Mouse (Mus musculus) adrenal gland, adult 2 months (tissue): ENCODE measurements at regions not wholly inside any gene's neighbourhood (a gene's known extent, or its start where the extent isn't known, plus 50 kb on each side); places are given as distances from the start of the nearest gene placed in this dataset.
A peak's percentile ranks its signal among the peaks of the same experiment; 100 is the strongest.

Experiments used
- DNase-seq: peaks from one replicate; pipeline ENCODE4 v3.0.0; 2021

GRCm38 (mm10) chr17:51258316-51258715, 79.2 kb upstream of the Tbc1d5 start:
- no peak for DNase-seq

GRCm38 (mm10) chr17:51248543-51248942, 69.4 kb upstream of the Tbc1d5 start:
- DNase-seq = no peak

GRCm38 (mm10) chr17:51246038-51246437, 66.9 kb upstream of the Tbc1d5 start:
- DNase-seq = no peak

- peak; percentile 40 for DNase-seq
Observed at GRCm38 (mm10) chr17:51240360-51240993, 61.3 kb upstream of the Tbc1d5 start.

- DNase-seq = no peak
Observed at GRCm38 (mm10) chr17:51239465-51239864, 60.3 kb upstream of the Tbc1d5 start.
